Mouse (Mus musculus) adrenal gland, adult (tissue): Measurements from ENCODE around the gene Tmem132e.

Experiments
- DNase-seq, 2 experiments: peaks; one replicate each; pipeline ENCODE4 v3.0.0; 2022 to 2023; ENCODE audit warnings: low spot score in 1 of 2; ENCODE audit not compliant: inconsistent age in 2 of 2

Tmem132e gene

GRCm38 (mm10) chr11:82388371-82389313, at the start of gene Tmem132e:
TSS of gene Tmem132e (plus strand) at chr11:82388900.
- peak in 1 of 2 experiments; percentile 53 for DNase-seq

- peak; percentile 81 to 92 for DNase-seq
These were observed 48.7 kb upstream of the Tmem132e start for GRCm38 (mm10) chr11:82339921-82340401.

DNA sequence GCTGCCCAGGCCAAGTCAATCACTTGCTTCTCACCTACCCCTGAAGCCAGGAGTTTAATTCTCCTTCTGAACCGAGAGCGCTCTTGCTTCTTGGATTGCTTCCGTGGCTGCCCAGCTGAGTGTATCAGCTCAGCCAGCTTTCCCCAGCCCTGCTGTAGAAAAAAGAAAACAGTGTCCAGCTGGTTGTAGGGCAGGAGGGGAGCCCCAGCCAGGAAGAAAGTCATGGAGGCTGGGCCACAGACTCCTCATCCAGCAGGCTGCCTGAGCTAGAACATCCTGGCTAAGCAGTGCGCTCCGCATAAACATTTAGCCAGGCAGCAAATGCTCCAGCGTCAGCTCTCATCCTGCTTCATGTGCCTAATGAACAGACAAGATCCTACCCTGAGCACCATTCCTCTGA, 48.3 kb upstream of the Tmem132e start:
- no peak for DNase-seq

DNA sequence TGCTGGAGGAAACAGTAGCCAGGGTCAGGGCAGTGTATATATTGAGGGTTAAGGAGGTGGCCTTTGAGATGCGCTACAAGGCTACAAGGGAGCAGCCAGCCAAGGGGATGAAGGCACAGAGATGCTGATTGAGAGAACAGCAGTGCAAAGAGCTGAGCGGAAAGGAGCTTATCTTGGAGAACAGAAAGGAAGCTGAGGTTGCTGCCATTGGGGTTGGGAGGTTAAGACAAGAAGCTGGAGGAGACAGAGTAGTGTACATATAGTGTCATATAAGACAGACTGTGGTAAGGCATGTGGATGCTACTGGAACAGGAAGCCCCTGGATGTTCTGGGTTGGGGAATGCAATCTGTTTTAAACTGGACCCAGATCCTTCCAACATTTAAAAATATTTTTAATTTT, 47.8 kb upstream of the Tmem132e start:
- peak in 1 of 2 experiments; percentile 44 for DNase-seq

GRCm38 (mm10) chr11:82351039-82351438, 37.7 kb upstream of the Tmem132e start:
- DNase-seq = no peak

- peak in 1 of 2 experiments; percentile 24 for DNase-seq
These were observed 18.5 kb upstream of the Tmem132e start for GRCm38 (mm10) chr11:82370151-82370550.

DNA sequence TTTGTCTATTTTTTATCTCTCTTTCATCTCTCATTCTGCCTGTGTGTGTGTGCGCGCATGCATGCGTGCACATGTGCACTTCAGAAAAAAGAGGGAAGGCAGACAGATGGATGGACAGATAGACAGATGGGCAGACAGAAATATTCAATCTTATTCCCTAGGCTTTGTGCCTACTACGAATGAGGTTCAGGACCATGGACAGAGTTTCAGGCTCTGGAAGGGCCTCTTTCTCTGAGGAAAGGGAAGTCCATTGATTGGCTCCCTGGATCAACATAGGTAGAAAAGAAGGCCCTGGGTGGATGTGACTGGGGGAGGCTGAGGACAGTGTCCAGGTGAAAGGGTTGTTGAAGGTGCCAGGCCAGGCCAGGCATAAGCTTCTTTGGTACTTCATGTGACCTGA, 17.1 kb upstream of the Tmem132e start:
- peak in 1 of 2 experiments; percentile 67 for DNase-seq

DNA sequence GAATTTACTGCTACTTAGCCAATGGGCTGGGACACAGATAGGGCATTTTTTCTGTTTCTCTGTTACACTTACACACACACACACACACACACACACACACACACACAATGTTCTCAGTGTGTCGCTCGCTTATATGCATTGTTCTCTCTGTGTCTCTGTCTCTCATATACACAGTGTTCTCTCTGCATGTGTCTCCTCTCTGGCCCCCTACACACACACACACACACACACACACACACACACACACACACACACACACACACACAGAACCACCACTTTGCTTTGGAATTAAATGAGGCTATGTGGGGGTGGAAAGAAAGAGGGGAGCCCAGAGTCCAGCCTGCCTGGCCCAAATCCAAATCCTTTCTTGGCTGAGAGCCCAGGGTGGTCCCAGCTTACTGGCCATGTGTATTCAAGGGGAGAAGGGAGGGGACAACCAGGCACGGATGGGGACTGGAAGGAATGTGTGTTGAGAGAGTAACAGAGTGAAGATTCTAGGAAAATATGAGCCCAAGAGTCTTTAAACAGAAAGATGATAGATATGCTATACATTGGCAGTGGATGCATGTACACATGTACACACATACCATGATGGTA, 8.0 kb upstream of the Tmem132e start:
- no peak for DNase-seq

DNA sequence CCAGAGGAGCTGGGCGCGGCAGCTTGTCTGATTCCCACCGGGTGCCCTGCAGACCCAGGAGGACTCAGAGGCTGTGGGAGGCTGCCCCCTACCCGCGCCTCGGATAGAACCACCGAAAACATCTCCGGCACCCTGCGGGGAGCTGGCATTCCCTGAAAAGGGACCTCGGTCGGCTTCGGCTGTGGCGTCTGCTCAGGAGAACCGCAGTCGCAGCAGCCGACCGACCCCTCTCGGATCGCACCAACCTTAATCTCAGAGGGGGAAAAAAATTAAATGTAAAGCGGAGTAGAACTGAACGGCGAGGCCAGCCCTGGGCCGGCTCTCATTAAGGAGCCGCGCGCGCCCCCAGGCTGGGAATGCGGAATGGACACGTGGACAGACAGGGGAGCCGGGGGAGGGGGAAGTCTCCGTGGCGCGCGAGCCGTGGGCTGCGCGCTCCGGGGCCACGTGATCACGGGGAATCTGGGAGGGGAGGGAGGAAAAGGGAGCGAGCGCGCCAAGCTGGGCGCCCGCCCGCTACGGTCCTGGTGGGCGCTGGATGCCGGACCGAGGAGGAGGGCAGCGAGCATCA, 1.6 kb upstream of the Tmem132e start:
- peak; percentile 26 to 49 for DNase-seq

GRCm38 (mm10) chr11:82387711-82388341, 874 bp upstream of the Tmem132e start:
- no peak for DNase-seq

DNA sequence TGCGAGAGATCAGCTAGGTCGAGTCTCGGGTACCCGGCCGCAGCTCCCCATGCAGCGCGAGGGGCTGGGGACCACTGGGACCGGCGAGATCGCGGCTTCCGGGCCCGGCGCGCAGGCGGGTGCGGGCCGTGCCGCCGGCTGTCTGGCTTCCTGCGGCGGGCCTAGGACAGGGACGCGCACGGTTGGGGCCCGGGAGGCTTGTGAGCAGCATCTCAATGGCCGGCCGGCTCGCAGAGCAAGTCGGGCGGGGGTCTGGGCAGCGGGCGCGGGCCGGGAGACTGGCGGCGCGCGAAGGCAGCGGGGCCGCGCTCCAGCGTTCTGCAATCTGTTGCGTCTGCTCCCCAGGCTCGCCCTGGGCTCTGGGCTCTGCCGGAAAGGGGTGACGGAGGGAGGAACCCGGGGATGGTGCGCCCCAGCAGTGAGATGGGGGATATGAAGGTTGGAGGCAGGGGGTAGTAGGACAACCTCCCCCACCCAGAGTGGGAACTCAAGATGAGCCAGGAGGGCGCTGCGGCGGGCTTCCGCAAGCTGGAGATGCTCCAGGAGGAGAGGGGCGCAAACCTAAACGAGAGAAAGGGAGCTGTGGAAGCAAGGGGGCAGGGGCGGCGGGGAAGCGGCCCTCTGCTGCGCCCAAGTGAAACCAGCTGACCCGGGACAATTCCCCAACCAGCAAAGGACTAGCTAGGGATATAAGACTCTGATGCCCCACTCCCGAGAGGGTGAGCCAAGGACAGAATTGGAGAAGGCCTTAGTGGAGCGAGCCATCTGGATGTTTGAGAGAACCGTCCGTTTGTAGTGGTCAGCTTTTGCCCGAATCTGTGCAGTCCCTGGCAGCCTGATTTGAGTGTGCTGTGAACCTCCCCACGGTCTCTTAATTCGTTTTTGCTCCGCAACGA, 944 bp downstream of the Tmem132e start:
- peak in 1 of 2 experiments; percentile 33 for DNase-seq

DNA sequence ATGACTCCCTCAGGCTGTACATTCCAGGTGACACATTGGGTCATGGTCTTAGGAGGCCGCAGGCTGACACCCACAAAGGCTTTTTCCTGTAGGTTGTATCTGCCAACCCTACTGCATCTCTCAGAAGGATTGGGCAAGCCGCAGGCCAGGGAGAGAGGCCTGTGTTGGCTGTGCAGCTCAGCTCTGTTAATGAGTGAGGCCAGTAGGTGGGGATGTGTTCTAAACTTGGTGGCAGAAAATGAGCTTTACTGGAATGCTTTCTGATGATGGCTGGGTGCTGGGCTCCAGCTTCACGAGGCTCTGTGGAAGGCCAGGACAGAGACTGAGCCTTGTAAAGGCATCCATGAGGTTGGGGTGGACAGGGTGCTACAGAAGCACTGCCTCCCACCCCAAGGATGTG, 3.6 kb downstream of the Tmem132e start:
- DNase-seq = no peak

- peak; percentile 45 to 81 for DNase-seq
These were observed 10.9 kb downstream of the Tmem132e start for GRCm38 (mm10) chr11:82399621-82400020.

- no peak for DNase-seq
These were observed 16.9 kb downstream of the Tmem132e start for GRCm38 (mm10) chr11:82405641-82406040.

- DNase-seq = peak in 1 of 2 experiments; percentile 29
These were observed 17.9 kb downstream of the Tmem132e start for GRCm38 (mm10) chr11:82406358-82407221.

DNA sequence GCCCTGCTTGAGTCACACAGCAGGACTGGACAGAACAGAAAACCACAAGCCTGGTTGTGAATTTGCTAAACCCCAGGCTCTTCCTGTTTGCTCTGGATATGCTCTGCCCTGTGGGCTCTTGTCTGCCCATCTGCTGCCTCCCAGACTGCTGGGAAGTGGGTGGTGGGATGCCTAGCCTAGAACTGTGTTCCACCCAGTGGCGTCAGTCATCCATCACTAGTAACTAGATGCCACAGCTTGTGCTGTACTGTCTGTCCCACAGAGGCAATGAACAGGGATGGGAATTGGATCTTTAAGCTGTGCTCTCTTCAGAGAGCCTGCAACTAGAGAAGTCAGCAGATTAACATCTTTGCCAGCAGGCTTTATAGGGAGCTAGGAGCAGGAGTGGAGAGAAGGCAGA, 23.8 kb downstream of the Tmem132e start:
- DNase-seq = no peak

DNA sequence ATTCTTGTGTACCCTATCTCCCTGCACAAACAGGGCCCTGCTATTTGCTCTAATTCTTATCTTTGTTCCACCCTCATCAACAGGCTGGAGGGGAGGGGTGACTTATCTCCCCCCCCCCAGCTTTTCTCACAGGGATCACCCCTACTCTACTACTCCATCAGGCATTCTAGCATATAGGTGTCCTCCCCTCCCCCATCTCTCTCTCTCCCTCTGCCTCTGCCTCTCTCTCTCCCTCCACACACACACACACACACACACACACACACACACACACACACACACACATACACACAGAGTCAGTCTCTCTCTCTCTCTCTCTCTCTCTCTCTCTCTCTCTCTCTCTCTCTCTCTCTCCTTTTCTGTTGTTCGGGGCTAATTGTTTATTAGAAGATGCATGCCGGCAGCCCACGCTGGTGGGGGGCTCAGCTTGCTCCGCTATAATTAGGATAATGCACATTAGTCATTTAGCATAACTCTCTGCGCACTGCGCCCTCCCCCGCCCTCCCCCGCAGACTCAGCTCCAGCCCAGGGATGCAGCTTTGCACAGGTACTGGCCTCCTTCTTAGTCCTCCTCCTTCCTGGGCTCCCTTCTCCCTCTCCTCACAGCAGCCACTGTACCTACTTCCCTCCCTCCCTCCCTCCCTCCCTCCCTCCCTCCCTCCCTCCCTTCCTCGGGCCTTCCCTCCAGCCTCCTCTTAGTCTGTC, 29.8 kb downstream of the Tmem132e start:
- DNase-seq = no peak

- DNase-seq = no peak
These were observed 33.2 kb downstream of the Tmem132e start for GRCm38 (mm10) chr11:82421909-82422308.

- no peak for DNase-seq
These were observed 34.8 kb downstream of the Tmem132e start for GRCm38 (mm10) chr11:82423521-82423920.
